ENCODE assay signal across 8 mouse cellular contexts in genomic region chr7:141041661-141042060, GRCm38 (mm10). TPM values are rescaled to one million over a fixed set of nuclear protein-coding genes. Genes with fewer than 3 reads are reported as not detected.
DNase-seq lines count a peak whose midpoint lies in the region; ATAC-seq and TF ChIP-seq lines count a peak whose summit lies in the region.

No protein-coding gene starts in this region.

- peaks cover 11% of the 10 kb centered on the region for H3K4me1 ChIP-seq in embryonic facial prominence, embryonic 10.5 days
- H3K4me1 ChIP-seq in heart, embryonic 12.5 days (replicated peaks) = peaks cover 5% of the 10 kb centered on the region; the same call in 1 of the 2 replicates
- H3K4me1 ChIP-seq in kidney, embryonic 14.5 days (ENCODE audit: control insufficient read depth, insufficient read depth, low read length) = 0 out of 2 replicates have a peak, but pooled peaks cover 3% of the 10 kb centered on the region
- peaks cover 3% of the 10 kb centered on the region; the same call in 1 of the 2 replicates for H3K4me1 ChIP-seq in lung, embryonic 14.5 days (ENCODE audit: insufficient read depth)
- peaks cover 7% of the 10 kb centered on the region; the same call in 1 of the 2 replicates for H3K4me1 ChIP-seq in small intestine, adult 2 months (ENCODE audit: control insufficient read depth, insufficient read depth, insufficient read length, low read length)

- H3K9ac ChIP-seq in heart, embryonic 12.5 days = no peak overlapping the region
- H3K9ac ChIP-seq in kidney, embryonic 14.5 days (ENCODE audit: low read depth, low read length) = no peak overlapping the region
- no peak overlapping the region for H3K9ac ChIP-seq in lung, embryonic 14.5 days

- peak; percentile 72 for DNase-seq in ovary, adult 18-20 months (ENCODE audit: low spot score)
- no peak for DNase-seq in ovary, postnatal 10 days (ENCODE audit: low spot score)
- peak; percentile 42 for DNase-seq in embryonic facial prominence, embryonic 10.5 days (ENCODE audit: low spot score)
- peak; percentile 96 for DNase-seq in lung, embryonic 14.5 days

- H3K27me3 ChIP-seq in embryonic facial prominence, embryonic 10.5 days (replicated peaks; ENCODE audit: low read depth, poor library complexity, severe bottlenecking) = no peaks in the 10 kb centered on the region
- H3K27me3 ChIP-seq in heart, embryonic 12.5 days (replicated peaks) = 0 out of 2 replicates have a peak, but pooled peaks cover 4% of the 10 kb centered on the region
- H3K27me3 ChIP-seq in kidney, embryonic 14.5 days (ENCODE audit: control insufficient read depth, insufficient read depth, low read length) = no peaks in the 10 kb centered on the region
- H3K27me3 ChIP-seq in lung, embryonic 14.5 days (ENCODE audit: insufficient read depth, low read length) = no peaks in the 10 kb centered on the region
- H3K27me3 ChIP-seq in small intestine, adult 2 months (ENCODE audit: control insufficient read depth, insufficient read depth, low read length) = no peaks in the 10 kb centered on the region

- TF ChIP-seq POLR2A in small intestine, adult 2 months (IDR thresholded peaks at IDR 0.05; ENCODE audit: low read depth, low read length) = no peak

- H3K36me3 ChIP-seq in embryonic facial prominence, embryonic 10.5 days (replicated peaks) = no peaks in the 10 kb centered on the region
- H3K36me3 ChIP-seq in heart, embryonic 12.5 days = no peaks in the 10 kb centered on the region
- no peaks in the 10 kb centered on the region for H3K36me3 ChIP-seq in kidney, embryonic 14.5 days (ENCODE audit: control insufficient read depth, insufficient read depth, low read length)
- no peaks in the 10 kb centered on the region for H3K36me3 ChIP-seq in lung, embryonic 14.5 days (ENCODE audit: insufficient read depth)
- no peaks in the 10 kb centered on the region for H3K36me3 ChIP-seq in small intestine, adult 2 months (ENCODE audit: control insufficient read depth, insufficient read depth, low read length)

- peak; percentile 85 for ATAC-seq in heart, embryonic 12.5 days (ENCODE audit: insufficient number of reproducible peaks, low FRiP score)
- ATAC-seq in kidney, embryonic 14.5 days (ENCODE audit: low FRiP score, low TSS enrichment) = peak; percentile 75; the same call in 1 of the 2 replicates
- ATAC-seq in lung, embryonic 14.5 days (ENCODE audit: insufficient read depth) = peak; percentile 93
- ATAC-seq in CD4-positive, CD25-positive, alpha-beta regulatory T cell, adult 4 months = no peak

- H3K4me2 ChIP-seq in heart, embryonic 12.5 days = no peak overlapping the region
- no peak overlapping the region for H3K4me2 ChIP-seq in kidney, embryonic 14.5 days (replicated peaks; ENCODE audit: low read depth, low read length)
- H3K4me2 ChIP-seq in lung, embryonic 14.5 days = peak overlapping the region; percentile 25; the same call in 1 of the 2 replicates

- WGBS in embryonic facial prominence, embryonic 10.5 days = 37% methylated on average over 5 of the region's 5 CpGs
- WGBS in heart, embryonic 12.5 days = 22% methylated on average over 5 of the region's 5 CpGs
- WGBS in kidney, embryonic 14.5 days = 32% methylated on average over 5 of the region's 5 CpGs
- 4% methylated on average over 5 of the region's 5 CpGs for WGBS in lung, embryonic 14.5 days
- 7% methylated on average over 5 of the region's 5 CpGs for WGBS in small intestine, adult 2 months

- no peaks in the 10 kb centered on the region for H3K9me3 ChIP-seq in embryonic facial prominence, embryonic 10.5 days
- no peaks in the 10 kb centered on the region for H3K9me3 ChIP-seq in heart, embryonic 12.5 days (replicated peaks)
- H3K9me3 ChIP-seq in kidney, embryonic 14.5 days (ENCODE audit: control insufficient read depth, low read length) = no peaks in the 10 kb centered on the region
- no peaks in the 10 kb centered on the region for H3K9me3 ChIP-seq in lung, embryonic 14.5 days (ENCODE audit: low read depth, low read length)

- no peak for TF ChIP-seq CTCF in lung, embryonic 14.5 days (IDR thresholded peaks at IDR 0.05; ENCODE audit: low read depth)
- TF ChIP-seq CTCF in small intestine, adult 2 months (IDR thresholded peaks at IDR 0.05; ENCODE audit: extremely low read depth, insufficient read length, insufficient replicate concordance, low read depth, low read length) = no peak

- peak overlapping the region; percentile 65 for H3K27ac ChIP-seq in embryonic facial prominence, embryonic 10.5 days (replicated peaks)
- peak overlapping the region; percentile 59 for H3K27ac ChIP-seq in heart, embryonic 12.5 days (ENCODE audit: poor library complexity, severe bottlenecking)
- H3K27ac ChIP-seq in kidney, embryonic 14.5 days (ENCODE audit: low read depth, low read length) = peak overlapping the region; percentile 89
- H3K27ac ChIP-seq in lung, embryonic 14.5 days (ENCODE audit: low read depth) = peak overlapping the region; percentile 97
- peak overlapping the region; percentile 48 for H3K27ac ChIP-seq in small intestine, adult 2 months (ENCODE audit: insufficient read depth, low read depth, low read length)

- no peak overlapping the region for H3K4me3 ChIP-seq in embryonic facial prominence, embryonic 10.5 days
- no peak overlapping the region for H3K4me3 ChIP-seq in heart, embryonic 12.5 days
- no peak overlapping the region for H3K4me3 ChIP-seq in kidney, embryonic 14.5 days (ENCODE audit: low read length)
- H3K4me3 ChIP-seq in lung, embryonic 14.5 days (ENCODE audit: low read depth, low read length) = no peak overlapping the region
- no peak overlapping the region for H3K4me3 ChIP-seq in small intestine, adult 2 months (ENCODE audit: low read depth, low read length)

RNA-seq across cellular contexts. Expression of gene Gm17387, which starts 12.7 kb away (rescaled TPM):
- polyA plus RNA-seq in embryonic facial prominence, embryonic 10.5 days (2016; fragmentation: Nextera tagmentation; extraction: Ambion mirVana) = not detected in 2 replicates
- not detected in 2 replicates for polyA plus RNA-seq in heart, embryonic 12.5 days (2016; fragmentation: Nextera tagmentation; extraction: Ambion mirVana)
- polyA plus RNA-seq in kidney, embryonic 14.5 days (2014; fragmentation: Nextera tagmentation; extraction: Ambion mirVana) = not detected in 2 replicates
- polyA plus RNA-seq in lung, embryonic 14.5 days (2014; fragmentation: Nextera tagmentation; extraction: Ambion mirVana) = not detected in 2 replicates
- not detected in 2 replicates for polyA plus RNA-seq in small intestine, adult 2 months (2012; rRNA removed)
- not detected for polyA plus RNA-seq in CD4-positive, CD25-positive, alpha-beta regulatory T cell, adult 4 months (2017; shearing (Covaris generic))

RNA-seq across cellular contexts. Expression of gene B4galnt4, which starts 19.2 kb away (rescaled TPM):
- 26.5 and 27.7 TPM in 2 replicates for polyA plus RNA-seq in embryonic facial prominence, embryonic 10.5 days (2016; fragmentation: Nextera tagmentation; extraction: Ambion mirVana)
- 2.0 and 2.5 TPM in 2 replicates for polyA plus RNA-seq in heart, embryonic 12.5 days (2016; fragmentation: Nextera tagmentation; extraction: Ambion mirVana)
- polyA plus RNA-seq in kidney, embryonic 14.5 days (2014; fragmentation: Nextera tagmentation; extraction: Ambion mirVana) = 13.7 and 14.4 TPM in 2 replicates
- polyA plus RNA-seq in lung, embryonic 14.5 days (2014; fragmentation: Nextera tagmentation; extraction: Ambion mirVana) = 5.6 and 7.1 TPM in 2 replicates
- polyA plus RNA-seq in small intestine, adult 2 months (2012; rRNA removed) = 5.4 and 15.8 TPM in 2 replicates
- 1 to 10 TPM; 6.6 to 7.8 TPM for polyA plus RNA-seq in CD4-positive, CD25-positive, alpha-beta regulatory T cell, adult 4 months (2017; shearing (Covaris generic))

RNA-seq across cellular contexts. Expression of gene Ifitm6, which starts 23.9 kb away (rescaled TPM):
- not detected in 2 replicates for polyA plus RNA-seq in embryonic facial prominence, embryonic 10.5 days (2016; fragmentation: Nextera tagmentation; extraction: Ambion mirVana)
- polyA plus RNA-seq in heart, embryonic 12.5 days (2016; fragmentation: Nextera tagmentation; extraction: Ambion mirVana) = not detected in 2 replicates
- polyA plus RNA-seq in kidney, embryonic 14.5 days (2014; fragmentation: Nextera tagmentation; extraction: Ambion mirVana) = 0.84 and 1.6 TPM in 2 replicates
- 0.49 and 1.1 TPM in 2 replicates for polyA plus RNA-seq in lung, embryonic 14.5 days (2014; fragmentation: Nextera tagmentation; extraction: Ambion mirVana)
- 2.5 and 3.1 TPM in 2 replicates for polyA plus RNA-seq in small intestine, adult 2 months (2012; rRNA removed)
- not detected for polyA plus RNA-seq in CD4-positive, CD25-positive, alpha-beta regulatory T cell, adult 4 months (2017; shearing (Covaris generic))

RNA-seq across cellular contexts. Expression of gene Ifitm3, which starts 31.1 kb away (rescaled TPM):
- 42.6 and 44.7 TPM in 2 replicates for polyA plus RNA-seq in embryonic facial prominence, embryonic 10.5 days (2016; fragmentation: Nextera tagmentation; extraction: Ambion mirVana)
- 41.8 and 41.9 TPM in 2 replicates for polyA plus RNA-seq in heart, embryonic 12.5 days (2016; fragmentation: Nextera tagmentation; extraction: Ambion mirVana)
- 154 and 166 TPM in 2 replicates for polyA plus RNA-seq in kidney, embryonic 14.5 days (2014; fragmentation: Nextera tagmentation; extraction: Ambion mirVana)
- 164 and 183 TPM in 2 replicates for polyA plus RNA-seq in lung, embryonic 14.5 days (2014; fragmentation: Nextera tagmentation; extraction: Ambion mirVana)
- 101 and 147 TPM in 2 replicates for polyA plus RNA-seq in small intestine, adult 2 months (2012; rRNA removed)
- 1 to 10 TPM; 2.9 to 4.4 TPM for polyA plus RNA-seq in CD4-positive, CD25-positive, alpha-beta regulatory T cell, adult 4 months (2017; shearing (Covaris generic))

RNA-seq across cellular contexts. Expression of gene Pkp3, which starts 36.4 kb away (rescaled TPM):
- 9.4 and 9.6 TPM in 2 replicates for polyA plus RNA-seq in embryonic facial prominence, embryonic 10.5 days (2016; fragmentation: Nextera tagmentation; extraction: Ambion mirVana)
- polyA plus RNA-seq in heart, embryonic 12.5 days (2016; fragmentation: Nextera tagmentation; extraction: Ambion mirVana) = 0.41 and 0.50 TPM in 2 replicates
- polyA plus RNA-seq in kidney, embryonic 14.5 days (2014; fragmentation: Nextera tagmentation; extraction: Ambion mirVana) = 4.0 and 4.3 TPM in 2 replicates
- 7.5 and 8.7 TPM in 2 replicates for polyA plus RNA-seq in lung, embryonic 14.5 days (2014; fragmentation: Nextera tagmentation; extraction: Ambion mirVana)
- 87.5 and 236 TPM in 2 replicates for polyA plus RNA-seq in small intestine, adult 2 months (2012; rRNA removed)
- polyA plus RNA-seq in CD4-positive, CD25-positive, alpha-beta regulatory T cell, adult 4 months (2017; shearing (Covaris generic)) = 100 to 1,000 TPM; 293 to 427 TPM
